Mouse (Mus musculus): Measurements from ENCODE around the gene Cyp1b1.

The Cyp1b1 gene

DNA sequence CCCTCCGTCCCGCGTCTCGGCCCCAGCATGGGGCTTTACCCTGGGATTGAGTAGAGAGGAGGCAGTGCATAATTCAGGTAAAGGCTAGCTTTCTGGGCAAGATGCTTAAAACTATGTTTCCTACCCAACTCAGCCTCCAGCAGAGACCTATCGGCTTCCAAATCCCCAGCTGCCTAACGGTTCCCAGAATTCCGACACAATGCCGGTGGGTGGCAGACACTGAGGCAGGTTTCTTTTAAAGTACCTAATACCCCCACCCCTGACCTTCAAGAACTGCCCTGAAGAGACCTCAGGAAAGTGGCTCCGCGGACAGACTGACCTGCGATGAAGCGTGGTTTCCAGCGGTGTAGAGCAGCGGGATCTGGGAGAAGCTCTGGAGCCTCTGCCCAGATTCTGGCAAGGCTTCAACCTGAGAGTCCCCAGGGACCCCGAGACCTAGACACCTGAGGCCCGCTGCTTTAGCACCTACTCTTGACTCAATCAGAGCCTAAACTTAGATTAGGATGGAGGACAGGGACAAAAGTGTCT lies 429 bp downstream of the Cyp1b1 start:
- peak; percentile 71 for DNase-seq (ENCODE audit: low read depth, low spot score)

DNA sequence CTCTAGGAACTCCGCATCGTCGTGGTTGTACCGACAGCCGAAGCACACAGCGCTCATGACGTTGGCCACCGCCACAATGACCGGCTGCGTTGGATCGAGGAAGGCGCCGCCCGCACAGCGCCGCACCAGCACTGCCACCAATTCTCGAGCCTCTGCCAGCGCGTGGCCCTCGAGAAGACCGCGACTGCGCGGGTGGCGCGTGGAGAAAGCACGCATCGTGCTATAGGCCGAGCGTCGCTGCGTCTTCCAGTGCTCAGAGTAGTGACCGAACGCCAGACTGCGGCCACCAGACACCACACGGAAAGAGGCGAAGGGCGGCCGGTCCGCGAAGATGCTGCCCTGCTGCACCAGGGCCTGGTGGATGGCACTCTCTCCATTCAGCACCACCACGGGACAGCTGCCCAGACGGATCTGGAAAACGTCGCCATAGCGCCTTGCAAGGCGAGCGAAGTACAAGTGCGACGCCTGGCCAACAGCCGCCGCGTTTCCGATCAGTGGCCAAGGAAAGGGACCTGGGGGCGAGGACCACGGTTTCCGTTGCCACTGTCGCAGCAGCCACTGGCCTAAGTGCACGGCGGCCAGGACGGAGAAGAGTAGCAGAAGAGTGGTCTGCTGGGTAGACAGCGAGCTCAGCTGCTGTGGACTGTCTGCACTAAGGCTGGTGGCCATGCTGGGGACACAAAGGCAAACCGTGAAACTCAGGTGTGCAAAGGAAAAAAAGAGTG lies 1.1 kb downstream of the Cyp1b1 start:
- peak; percentile 80 for DNase-seq (ENCODE audit: low read depth, low spot score)

- DNase-seq (ENCODE audit: low read depth, low spot score) = peak; percentile 51
These were observed 1.6 kb downstream of the Cyp1b1 start for GRCm38 (mm10) chr17:79713276-79713642.

- DNase-seq (ENCODE audit: low read depth, low spot score) = peak; percentile 82
These were observed 2.3 kb downstream of the Cyp1b1 start for GRCm38 (mm10) chr17:79712536-79712935.

GRCm38 (mm10) chr17:79711944-79712343 lies 2.9 kb downstream of the Cyp1b1 start:
- DNase-seq (ENCODE audit: low read depth, low spot score) = peak; percentile 46

DNA sequence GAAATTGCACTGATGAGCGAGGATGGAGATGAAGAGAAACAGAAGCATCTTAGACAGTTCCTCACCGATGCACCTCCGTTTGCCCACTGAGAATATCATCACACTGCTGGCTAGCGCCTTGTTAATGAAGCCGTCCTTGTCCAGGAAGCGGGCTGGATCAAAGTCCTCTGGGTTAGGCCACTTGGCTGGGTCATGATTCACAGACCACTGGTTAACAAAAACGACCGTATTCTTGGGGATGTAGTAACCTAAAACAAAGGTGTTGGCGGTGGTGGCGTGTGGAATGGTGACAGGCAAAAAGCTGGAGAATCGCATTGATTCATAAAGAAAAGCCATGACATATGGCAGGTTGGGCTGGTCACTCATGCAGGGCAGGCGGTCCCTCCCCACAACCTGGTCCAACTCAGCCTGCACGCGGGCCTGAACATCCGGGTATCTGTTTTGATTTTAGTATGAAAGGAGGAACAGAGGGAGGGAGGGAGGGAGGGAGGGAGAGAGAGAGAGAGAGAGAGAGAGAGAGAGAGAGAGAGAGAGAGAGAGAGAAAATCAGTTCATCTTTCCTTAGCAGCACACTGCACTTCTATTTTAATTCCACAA lies 4.5 kb downstream of the Cyp1b1 start:
- peak; percentile 81 for DNase-seq (ENCODE audit: low read depth, low spot score)

DNA sequence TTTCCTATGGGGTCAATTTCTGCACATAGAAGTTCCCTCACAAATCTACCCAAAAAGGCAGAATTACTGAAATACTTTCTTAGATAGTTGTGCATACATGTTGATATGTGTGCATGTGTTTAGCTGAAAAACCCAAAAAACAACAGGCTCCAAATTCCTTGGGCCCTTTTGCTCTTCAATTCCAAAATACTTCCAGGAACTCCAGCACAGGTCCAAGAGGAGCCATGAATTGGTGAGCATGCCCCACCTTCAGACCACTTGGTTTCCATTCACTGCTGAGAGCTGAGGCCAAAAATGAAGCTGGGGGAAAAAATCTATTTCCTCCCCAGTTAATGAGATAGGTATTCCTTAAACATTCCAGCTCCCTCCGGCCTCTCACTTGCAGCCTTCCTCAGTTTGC lies 5.1 kb downstream of the Cyp1b1 start:
- peak; percentile 45 for DNase-seq (ENCODE audit: low read depth, low spot score)

- DNase-seq (ENCODE audit: low read depth, low spot score) = peak; percentile 45
These were observed 6.7 kb downstream of the Cyp1b1 start for GRCm38 (mm10) chr17:79708168-79708567.

- peak; percentile 29 for DNase-seq (ENCODE audit: low read depth, low spot score)
These were observed 9.0 kb downstream of the Cyp1b1 start for GRCm38 (mm10) chr17:79705671-79706455.

DNA sequence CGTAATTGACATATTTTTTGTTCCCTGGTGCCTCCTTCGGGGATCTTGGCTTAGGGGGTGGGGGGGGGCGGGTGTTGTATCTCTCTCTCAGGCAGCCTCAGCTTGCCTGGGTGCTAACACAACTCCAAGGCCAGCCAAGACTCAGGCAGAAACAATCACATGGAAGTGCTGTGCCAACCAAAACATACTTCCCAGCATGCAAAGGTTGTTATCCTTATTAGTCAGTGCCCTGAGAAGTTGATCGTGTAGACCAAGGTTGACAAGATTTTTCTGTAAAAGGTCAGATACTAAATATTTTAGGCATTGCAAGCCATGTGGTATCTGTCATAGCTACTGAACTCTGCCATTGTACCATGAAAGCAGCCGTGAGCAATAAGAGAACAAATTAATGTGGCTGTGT lies 14.0 kb downstream of the Cyp1b1 start:
- DNase-seq (ENCODE audit: low read depth, low spot score) = peak; percentile 96

- DNase-seq (ENCODE audit: low read depth, low spot score) = peak; percentile 81
These were observed 15.7 kb downstream of the Cyp1b1 start for GRCm38 (mm10) chr17:79699197-79699596.

GRCm38 (mm10) chr17:79695541-79695940 lies 19.3 kb downstream of the Cyp1b1 start:
- DNase-seq (ENCODE audit: low read depth, low spot score) = peak; percentile 70

- DNase-seq (ENCODE audit: low read depth, low spot score) = peak; percentile 97
These were observed 19.8 kb downstream of the Cyp1b1 start for GRCm38 (mm10) chr17:79695106-79695505.

GRCm38 (mm10) chr17:79670837-79671236 lies 44.0 kb downstream of the Cyp1b1 start:
- DNase-seq (ENCODE audit: low read depth, low spot score) = peak; percentile 21

DNA sequence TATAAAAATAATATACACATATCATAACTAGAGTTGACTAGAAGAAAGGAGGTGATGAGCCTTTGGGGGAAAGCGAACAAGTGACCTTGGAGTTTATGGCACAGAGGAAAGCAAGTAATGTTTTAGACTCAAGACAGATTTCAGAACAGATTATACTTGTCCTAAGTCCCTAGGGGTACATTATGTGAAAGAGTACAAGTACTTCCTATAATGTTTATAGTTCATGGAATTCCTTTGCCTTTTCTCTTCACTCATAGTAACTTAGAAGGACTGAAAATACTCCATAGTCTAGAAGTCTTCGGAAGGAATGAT lies 50.8 kb downstream of the Cyp1b1 start:
- no peak for DNase-seq (ENCODE audit: low read depth, low spot score)

- DNase-seq (ENCODE audit: low read depth, low spot score) = peak; percentile 92
These were observed 51.3 kb downstream of the Cyp1b1 start for GRCm38 (mm10) chr17:79663393-79664105.

GRCm38 (mm10) chr17:79661848-79662247 lies 53.0 kb downstream of the Cyp1b1 start:
- DNase-seq (ENCODE audit: low read depth, low spot score) = no peak

DNA sequence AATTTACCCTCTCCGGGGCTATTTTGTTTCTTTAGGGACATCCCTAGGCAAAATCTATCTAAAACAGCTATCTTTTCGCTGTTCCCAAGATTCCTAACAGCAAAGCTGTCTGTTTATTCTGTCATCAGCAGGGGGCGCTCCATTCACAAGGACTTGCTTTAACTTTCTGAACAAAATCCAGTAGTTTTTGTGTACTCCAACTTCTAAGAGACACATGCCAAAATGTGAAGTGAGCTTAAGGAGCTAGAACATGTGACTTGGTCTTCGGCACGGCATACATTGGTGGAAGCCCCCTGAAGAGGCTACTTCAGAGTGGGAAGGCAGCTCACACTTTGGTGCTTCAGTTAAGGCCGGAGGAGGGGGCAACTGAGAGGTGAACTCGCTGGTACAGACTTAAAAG lies 53.5 kb downstream of the Cyp1b1 start:
- peak; percentile 91 for DNase-seq (ENCODE audit: low read depth, low spot score)

DNA sequence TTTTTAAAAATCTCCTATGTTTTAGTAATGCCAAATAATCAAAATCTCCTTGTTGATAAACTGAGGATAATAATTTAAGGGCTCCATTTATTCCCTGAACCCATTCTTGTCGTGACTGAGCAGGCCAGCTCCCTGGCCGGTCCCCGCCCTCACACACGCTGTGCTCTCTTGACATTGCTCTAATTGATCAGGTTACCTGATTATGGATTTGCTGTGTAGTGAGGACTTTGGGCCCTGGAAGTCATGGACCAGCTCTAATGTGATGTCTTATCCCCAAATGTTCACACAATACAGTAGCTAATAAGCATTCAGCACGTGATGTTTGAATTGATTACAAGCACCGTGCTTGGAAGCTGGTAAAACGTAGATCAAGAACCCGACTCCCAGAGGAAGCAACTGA lies 56.0 kb downstream of the Cyp1b1 start:
- no peak for DNase-seq (ENCODE audit: low read depth, low spot score)

DNA sequence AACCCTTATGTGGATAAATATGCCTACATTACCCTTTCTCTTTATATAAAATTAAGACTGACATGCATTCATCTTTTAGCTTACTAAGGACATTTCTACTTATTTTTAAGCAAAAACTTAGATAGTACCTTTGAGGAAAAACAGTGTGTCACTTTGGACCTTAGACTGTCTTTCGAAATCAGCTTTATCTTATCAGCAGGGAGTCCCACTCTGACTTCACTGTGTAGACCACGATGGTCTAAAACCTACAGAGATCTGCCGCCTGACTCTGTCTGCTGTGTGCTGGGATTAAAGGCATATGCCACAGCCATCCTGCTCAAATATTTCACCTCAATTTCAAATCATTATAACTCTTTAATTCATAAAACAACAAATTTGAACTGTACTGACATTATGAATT lies 56.4 kb downstream of the Cyp1b1 start:
- no peak for DNase-seq (ENCODE audit: low read depth, low spot score)

GRCm38 (mm10) chr17:79657785-79658184 lies 57.1 kb downstream of the Cyp1b1 start:
- DNase-seq (ENCODE audit: low read depth, low spot score) = no peak

DNA sequence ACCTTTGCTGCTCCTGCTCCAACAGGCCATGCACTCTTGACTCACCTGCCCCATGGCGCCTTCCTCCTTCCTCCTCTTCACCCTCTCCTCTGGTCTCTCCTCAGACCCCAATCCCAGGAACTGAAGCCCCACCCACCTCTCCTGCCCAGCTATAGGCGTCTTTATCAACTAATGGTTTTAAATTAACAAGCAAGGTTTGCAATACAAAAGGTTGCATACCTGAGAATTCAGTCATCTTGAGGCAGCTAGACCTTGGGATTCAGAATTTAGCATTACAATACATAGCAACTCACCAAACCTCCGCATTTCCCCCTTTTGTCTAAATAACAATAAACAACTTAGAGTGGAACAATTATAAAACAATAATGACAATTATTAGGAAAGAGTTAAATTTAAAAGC lies 60.7 kb downstream of the Cyp1b1 start:
- DNase-seq (ENCODE audit: low read depth, low spot score) = no peak

Data from 3T3-L1 (cell line).